Mouse (Mus musculus): Measurements from ENCODE around the gene Malsu1.

DNA sequence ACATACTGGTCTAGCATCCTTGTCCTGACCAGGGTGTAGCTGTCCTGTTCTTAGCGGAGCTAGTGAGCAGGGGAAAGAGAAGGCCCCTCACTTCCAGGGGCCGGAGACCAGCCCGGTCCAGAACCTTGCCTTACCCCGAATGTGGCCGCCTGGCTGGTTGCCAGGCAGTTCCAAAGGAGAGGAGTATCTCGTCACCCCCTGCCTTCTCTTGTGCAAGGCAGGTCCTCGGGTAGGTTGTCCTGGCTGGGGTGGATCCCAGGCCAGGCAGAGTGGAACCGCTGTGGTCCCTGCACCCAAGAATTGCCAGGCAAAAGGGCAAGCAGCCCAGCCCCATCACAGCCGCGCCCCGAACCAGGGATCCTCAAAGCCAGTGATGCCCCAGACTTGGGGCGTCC is 36.3 kb upstream of the Malsu1 start:
- no peak for TF ChIP-seq CTCF (IDR thresholded peaks at IDR 0.05)
- no peak for TF ChIP-seq POLR2A (IDR thresholded peaks at IDR 0.05; ENCODE audit: insufficient read depth, low read depth, low read length)
- TF ChIP-seq EP300 (IDR thresholded peaks at IDR 0.05; ENCODE audit: insufficient read depth, low read depth, low read length), result no peak

All from heart, adult 2 months (tissue).